Mouse (Mus musculus) spleen, adult 2 months (tissue): Measurements from ENCODE around the gene Sap18b. TPM values are rescaled to one million over a fixed set of nuclear protein-coding genes. Genes with fewer than 3 reads are reported as not detected.
"Not testable (repeated sequence)": the region's sequence is repeated elsewhere in the genome, so short reads cannot be mapped to it uniquely, and the experiment has no call there.

Experiments
- DNase-seq, 2 experiments: peaks; one replicate each; pipeline versions ENCODE4 v3.0.0 to v3.0.0-alpha.2; 2012 to 2021; ENCODE audit warnings: low spot score in 2 of 2, low read depth in 1 of 2
- H3K27ac ChIP-seq: fragments of 200-500 bp; 2 replicates; pipeline ENCODE4 v1.5.1; 2012; ENCODE audit warnings: low read length, inconsistent platforms; ENCODE audit not compliant: insufficient read depth
- H3K27me3 ChIP-seq: fragments of 200-500 bp; 2 replicates; pipeline ENCODE4 v1.6.1; 2012; ENCODE audit warnings: mild to moderate bottlenecking, moderate library complexity, low read length, inconsistent platforms; ENCODE audit not compliant: control insufficient read depth, insufficient read depth
- H3K36me3 ChIP-seq: fragments of 200-500 bp; 2 replicates; pipeline ENCODE4 v1.6.1; 2012; ENCODE audit warnings: mild to moderate bottlenecking, low read length, inconsistent platforms; ENCODE audit not compliant: control insufficient read depth, insufficient read depth
- H3K4me1 ChIP-seq: fragments of 200-500 bp; 2 replicates; pipeline ENCODE4 v1.6.1; 2011; ENCODE audit warnings: inconsistent platforms; ENCODE audit not compliant: control insufficient read depth, insufficient read depth, insufficient read length
- H3K4me3 ChIP-seq: fragments of 200-500 bp; 2 replicates; pipeline ENCODE4 v1.5.1; 2011; ENCODE audit warnings: mild to moderate bottlenecking, inconsistent platforms; ENCODE audit not compliant: insufficient read depth, insufficient read length; ENCODE audit errors: extremely low read depth
- CTCF ChIP-seq: fragments of 200-500 bp; IDR thresholded peaks from 2 replicates; pipeline ENCODE4 v1.5.1; 2011; ENCODE audit warnings: mild to moderate bottlenecking, inconsistent platforms; ENCODE audit not compliant: insufficient read depth, insufficient read length, insufficient replicate concordance; ENCODE audit errors: extremely low read depth
- POLR2A ChIP-seq: fragments of 200-500 bp; IDR thresholded peaks from 2 replicates; pipeline ENCODE4 v1.6.1; 2011; ENCODE audit warnings: low read depth, low read length, inconsistent platforms
- WGBS: fragments of 180-500 bp; shearing (Covaris S2); methylation state at CpG from one replicate; pipeline ENCODE4 v1.1.7; 2018; 5-methylcytosine and 5-hydroxymethylcytosine counted together
- polyA plus RNA-seq: library from polyadenylated mRNA; depleted of rRNA; stranded (reverse); fragments of >200 nt; gene quantifications from 2 replicates; pipeline ENCODE4 v1.2.3, GENCODE M21; 2012

Gene Sap18b
- polyA plus RNA-seq, 1 experiment = 24.9 TPM

DNA sequence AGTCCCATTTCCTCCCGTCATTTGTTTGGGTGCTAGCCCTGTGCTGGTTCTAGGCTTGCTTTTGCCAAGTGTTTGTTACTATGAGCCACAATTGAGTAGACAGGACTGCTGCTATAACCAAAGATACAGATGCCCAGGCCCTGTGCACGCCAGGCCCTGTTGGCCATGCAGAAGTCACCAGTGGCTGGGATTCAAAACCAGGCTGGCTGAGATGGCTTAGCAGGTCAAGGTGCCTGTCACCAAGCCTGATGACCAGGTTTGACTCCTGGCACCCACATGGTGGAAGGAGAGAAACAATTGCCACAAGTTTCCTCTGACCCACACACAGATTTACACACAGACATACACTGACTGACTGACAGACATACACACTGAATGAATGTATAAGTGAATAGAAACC is 25.2 kb downstream of the Sap18b start:
- H3K4me3 ChIP-seq = no peak overlapping the region

DNA sequence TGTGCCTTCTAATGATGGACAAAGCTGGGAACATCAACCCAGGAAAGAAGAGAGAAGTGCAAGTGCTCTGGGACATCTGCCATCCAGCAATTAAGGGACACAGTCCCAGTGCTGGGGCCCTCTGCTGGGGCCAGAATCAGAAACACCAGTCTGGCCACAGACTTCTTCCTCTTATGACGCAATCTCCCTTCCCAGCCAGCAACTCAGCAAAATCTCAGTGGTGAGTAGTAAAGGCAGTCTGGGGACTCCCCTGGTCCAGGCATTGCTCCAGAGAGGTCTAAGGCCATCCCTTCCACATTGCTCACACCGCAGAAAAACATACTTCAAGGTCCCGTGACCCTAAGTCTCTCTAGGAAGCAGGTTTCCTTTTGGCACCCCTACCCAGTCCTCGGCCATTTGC is 27.1 kb downstream of the Sap18b start:
- 0 out of 2 replicates have a peak, but pooled peaks cover 1% of the 10 kb centered on the region for H3K36me3 ChIP-seq
- no peak for DNase-seq
- no peak overlapping the region for H3K4me3 ChIP-seq
- 20% methylated on average over 4 of the region's 4 CpGs for WGBS
- no peak overlapping the region for H3K27ac ChIP-seq
- peaks cover 6% of the 10 kb centered on the region; the same call in 1 of the 2 replicates for H3K4me1 ChIP-seq
- TF ChIP-seq CTCF (no peak), POLR2A (no peak)
- no peaks in the 10 kb centered on the region for H3K27me3 ChIP-seq

More for the DNA sequence above, 25.2 kb downstream of the Sap18b start:
- TF ChIP-seq POLR2A (no peak), CTCF (no peak)
- no peak overlapping the region for H3K27ac ChIP-seq
- H3K4me1 ChIP-seq = peaks cover 6% of the 10 kb centered on the region; the same call in 1 of the 2 replicates
- H3K27me3 ChIP-seq = no peaks in the 10 kb centered on the region
- DNase-seq = no peak
- H3K36me3 ChIP-seq = peaks cover 1% of the 10 kb centered on the region; the same call in 1 of the 2 replicates
- WGBS = 85% methylated on average over 2 of the region's 2 CpGs

DNA sequence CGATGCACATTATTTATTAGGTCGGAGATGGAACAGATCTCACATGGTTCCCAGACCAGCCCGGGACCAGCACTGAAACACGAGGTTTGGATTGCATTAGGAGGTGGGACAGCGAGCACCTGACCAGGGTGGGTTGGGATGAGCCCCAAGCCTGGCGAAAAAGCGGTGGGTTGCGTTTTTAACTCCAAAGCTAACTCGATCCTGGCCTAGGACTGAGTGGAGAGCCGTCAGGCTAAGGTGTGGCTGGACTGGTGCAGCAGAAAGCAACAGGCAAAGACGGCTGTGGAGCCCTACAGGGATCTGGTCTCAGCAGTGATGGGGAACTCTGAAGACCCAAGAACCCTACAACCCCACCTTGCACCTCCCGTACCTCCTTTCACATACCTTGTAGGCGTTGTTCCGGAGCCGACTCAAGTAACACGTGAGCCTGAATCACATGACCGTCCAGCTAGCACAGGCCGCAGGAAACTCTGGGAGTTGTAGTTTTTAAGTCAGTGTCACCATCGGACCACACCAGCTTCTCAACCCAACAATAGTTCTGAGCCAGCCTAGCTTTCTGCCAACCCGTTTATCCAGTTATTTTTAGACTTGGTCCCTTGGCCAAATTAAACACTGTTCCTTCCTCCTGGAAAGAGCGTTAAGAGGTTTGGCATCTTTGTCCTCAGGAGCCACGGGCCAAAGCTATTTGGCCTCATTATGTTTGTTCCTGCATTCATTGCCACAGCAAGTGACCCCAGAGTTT is 28.1 kb downstream of the Sap18b start, which contains the start of gene Slc38a7:
TSS of gene Slc38a7 (minus strand) at position 438 of the 742 bp plus-strand sequence.
- Histone ChIP-seq H3K27me3 (no peaks in the 10 kb centered on the region), H3K4me1 (peaks cover 6% of the 10 kb centered on the region; the same call in 1 of the 2 replicates), H3K27ac (peak within 1 kb of the TSS; percentile 24), H3K4me3 (peak within 1 kb of the TSS; percentile 79), H3K36me3 (0 out of 2 replicates have a peak, but pooled peaks cover 1% of the 10 kb centered on the region)
- WGBS = 14% methylated on average over 22 of the region's 22 CpGs
- TF ChIP-seq POLR2A = no peak
- no peak for TF ChIP-seq CTCF
- DNase-seq = peak; percentile 72 to 82

DNA sequence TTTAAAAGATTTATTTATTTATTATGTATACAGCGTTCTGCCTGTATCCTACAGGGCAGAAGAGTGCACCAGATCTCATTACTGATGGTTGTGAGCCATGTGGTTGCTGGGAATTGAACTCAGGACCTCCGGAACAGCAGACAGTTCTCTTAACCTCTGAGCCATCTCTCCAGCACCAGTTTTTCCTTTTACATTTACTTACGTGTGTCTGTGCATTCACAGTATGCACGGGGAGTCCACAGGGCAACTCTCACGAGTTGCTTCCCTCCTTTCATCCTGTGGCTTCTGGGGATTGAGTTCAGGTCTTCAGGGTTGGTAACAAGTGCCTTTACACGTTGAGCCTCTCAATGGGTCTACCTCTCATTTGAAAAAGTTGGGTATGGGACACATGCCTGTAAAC is 29.0 kb downstream of the Sap18b start:
- Histone ChIP-seq H3K4me1 (peaks cover 6% of the 10 kb centered on the region; the same call in 1 of the 2 replicates), H3K27ac (no peak overlapping the region), H3K4me3 (no peak overlapping the region), H3K36me3 (no peaks in the 10 kb centered on the region), H3K27me3 (no peaks in the 10 kb centered on the region)
- no peak for DNase-seq
- TF ChIP-seq CTCF (no peak), POLR2A (no peak)
- 87% methylated on average over 6 of the region's 6 CpGs for WGBS

DNA sequence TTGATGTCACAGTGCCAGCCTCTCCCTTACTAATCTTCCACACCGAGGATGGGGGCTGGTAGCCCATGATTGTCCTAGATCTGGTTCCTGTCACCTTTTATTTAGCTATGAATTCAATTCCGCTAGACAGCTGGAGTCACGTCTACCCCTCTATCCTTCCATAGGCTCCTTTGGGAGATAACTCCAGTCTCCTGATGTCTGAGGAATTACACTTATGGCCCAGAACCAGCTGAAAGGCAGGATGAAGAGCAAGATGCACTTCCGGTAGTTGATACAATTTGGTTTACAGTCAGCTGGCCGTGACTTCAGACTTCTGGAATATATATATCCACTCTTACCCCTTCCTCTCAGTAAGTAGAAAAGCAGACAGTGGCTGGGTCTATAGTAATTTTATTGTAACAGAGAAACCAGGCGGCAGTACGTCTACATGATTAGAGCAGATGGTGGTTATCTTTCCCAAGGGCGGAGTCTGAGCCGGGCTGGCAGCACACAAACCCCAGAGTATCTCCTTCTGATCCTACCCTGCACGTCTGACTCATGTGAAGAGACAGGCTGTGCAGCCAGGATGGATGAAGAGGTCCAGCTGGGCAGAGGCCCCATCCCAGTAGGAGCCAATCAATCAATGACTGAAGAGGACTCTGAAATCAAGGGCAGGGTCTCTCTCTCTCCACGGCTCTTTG is 38.8 kb downstream of the Sap18b start:
- WGBS = 85% methylated on average over 11 of the region's 11 CpGs
- not testable (repeated sequence) for DNase-seq
- peaks cover 15% of the 10 kb centered on the region for H3K36me3 ChIP-seq

DNA sequence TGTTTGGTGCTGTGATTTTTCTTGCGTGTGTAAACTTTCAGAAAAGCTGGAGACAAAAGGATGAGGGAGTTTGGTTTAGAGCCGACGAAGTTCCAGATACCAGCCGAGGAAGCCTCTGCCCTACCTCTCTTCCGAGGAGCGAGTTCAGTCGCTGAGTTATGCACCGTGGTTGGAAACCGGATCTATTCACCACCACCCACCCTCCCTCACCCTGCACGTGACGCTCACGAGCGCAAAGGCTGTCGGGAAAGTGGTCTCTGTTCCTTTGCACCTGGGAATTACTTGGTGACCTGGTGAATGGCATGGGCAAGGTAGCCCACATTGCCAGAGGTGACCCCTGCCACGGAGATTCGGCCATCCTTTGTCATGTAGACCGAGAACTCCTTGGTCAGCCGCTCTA is 39.7 kb downstream of the Sap18b start:
- 95% methylated on average over 18 of the region's 18 CpGs for WGBS
- H3K4me1 ChIP-seq, H3K4me3 ChIP-seq, H3K27me3 ChIP-seq, DNase-seq, H3K27ac ChIP-seq: not testable (repeated sequence)
- peaks cover 22% of the 10 kb centered on the region for H3K36me3 ChIP-seq

More for the DNA sequence above, 38.8 kb downstream of the Sap18b start:
- H3K27ac ChIP-seq, H3K4me3 ChIP-seq, H3K4me1 ChIP-seq, H3K27me3 ChIP-seq: not testable (repeated sequence)

DNA sequence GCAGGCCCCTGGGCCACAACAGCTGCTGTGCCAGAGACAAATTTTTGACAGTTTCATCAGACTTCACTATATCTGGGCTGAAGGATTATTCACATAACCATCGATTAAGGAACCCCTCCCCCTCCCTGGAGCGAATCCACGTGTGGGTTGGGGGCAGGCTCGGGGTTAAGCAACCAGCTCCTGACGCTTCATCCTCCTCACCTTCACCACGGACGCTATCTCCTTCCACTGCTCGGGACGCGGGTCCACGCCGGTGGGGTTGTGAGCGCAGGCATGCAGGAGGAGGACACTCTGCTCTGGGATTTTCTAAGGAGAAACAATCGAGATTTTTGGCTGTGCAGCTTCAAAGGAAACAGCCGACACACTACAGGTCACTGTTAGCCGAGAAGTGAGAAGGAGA is 46.5 kb downstream of the Sap18b start:
- no peaks in the 10 kb centered on the region for H3K27me3 ChIP-seq
- H3K36me3 ChIP-seq = peaks cover 45% of the 10 kb centered on the region
- TF ChIP-seq CTCF = no peak
- no peak for TF ChIP-seq POLR2A
- no peak for DNase-seq
- 92% methylated on average over 16 of the region's 16 CpGs for WGBS
- no peak overlapping the region for H3K27ac ChIP-seq
- H3K4me1 ChIP-seq = no peaks in the 10 kb centered on the region
- no peak overlapping the region for H3K4me3 ChIP-seq
